Mouse (Mus musculus) forebrain, embryonic 10.5 days (tissue): ENCODE results near the gene Phactr2. TPM values are rescaled to one million over a fixed set of nuclear protein-coding genes. Genes with fewer than 3 reads are reported as not detected.
"Not testable (repeated sequence)": the region's sequence is repeated elsewhere in the genome, so short reads cannot be mapped to it uniquely, and the experiment has no call there.

Experiments
- DNase-seq: peaks from one replicate; pipeline ENCODE4 v3.0.0-alpha.2; 2017; ENCODE audit warnings: low spot score; ENCODE audit errors: extremely low spot score
- H3K27ac ChIP-seq: fragments of 300-500 bp; sonication (generic); 2 replicates; pipeline ENCODE4 v1.5.1; 2016; ENCODE audit warnings: mild to moderate bottlenecking
- H3K27me3 ChIP-seq: fragments of 300-500 bp; sonication (generic); 2 replicates; pipeline ENCODE4 v1.6.1; 2016; ENCODE audit warnings: mild to moderate bottlenecking; ENCODE audit not compliant: poor library complexity, severe bottlenecking
- H3K36me3 ChIP-seq: fragments of 300-500 bp; sonication (generic); replicated peaks from 2 replicates; pipeline ENCODE4 v1.6.1; 2016; ENCODE audit warnings: mild to moderate bottlenecking, moderate library complexity
- H3K4me1 ChIP-seq: fragments of 300-500 bp; sonication (generic); 2 replicates; pipeline ENCODE4 v1.6.1; 2016
- H3K4me3 ChIP-seq: fragments of 300-500 bp; sonication (generic); 2 replicates; pipeline ENCODE4 v1.5.1; 2016; ENCODE audit warnings: mild to moderate bottlenecking, moderate library complexity
- H3K9me3 ChIP-seq: fragments of 300-500 bp; sonication (generic); 2 replicates; pipeline ENCODE4 v1.6.1; 2016; ENCODE audit warnings: mild to moderate bottlenecking, moderate library complexity
- WGBS: fragments of 180-500 bp; shearing (Covaris S2); methylation state at CpG from one replicate; pipeline ENCODE4 v1.1.7; 2016; 5-methylcytosine and 5-hydroxymethylcytosine counted together
- polyA plus RNA-seq: library from polyadenylated mRNA; unstranded; fragments of >200 nt; fragmentation: Nextera tagmentation; extraction: Ambion mirVana; gene quantifications from 2 replicates; pipeline ENCODE4 v1.2.1, GENCODE M21; 2016

Gene Phactr2
- polyA plus RNA-seq, 1 experiment from 2014 or later: 13.4 TPM

DNA sequence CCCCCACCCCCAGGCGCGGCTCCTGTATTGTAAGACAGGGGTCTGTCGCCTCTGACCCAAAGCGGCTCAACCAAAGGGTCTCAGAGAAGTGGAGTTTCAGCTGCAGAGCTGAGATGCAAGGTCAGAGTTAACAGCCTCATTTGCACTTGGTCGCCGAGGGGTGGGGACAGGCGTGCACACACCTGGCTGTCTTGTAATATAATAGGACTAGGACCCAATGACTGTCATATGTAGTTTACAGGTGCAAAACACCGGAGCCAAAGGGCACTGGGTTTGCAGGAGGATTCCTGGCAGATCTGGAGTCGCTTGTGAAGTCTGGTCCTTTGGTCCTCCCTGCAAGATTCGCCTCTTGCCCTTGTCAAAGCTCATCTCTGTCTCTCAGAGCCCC lies 350 bp upstream of the Phactr2 start:
- Histone ChIP-seq H3K4me3 (peak overlapping the region; percentile 88), H3K9me3 (no peaks in the 10 kb centered on the region), H3K4me1 (peaks cover 24% of the 10 kb centered on the region), H3K27me3 (peaks cover 66% of the 10 kb centered on the region), H3K36me3 (no peaks in the 10 kb centered on the region), H3K27ac (peak overlapping the region; percentile 86)
- no peak for DNase-seq
- WGBS: 6% methylated on average over 10 of the region's 10 CpGs

DNA sequence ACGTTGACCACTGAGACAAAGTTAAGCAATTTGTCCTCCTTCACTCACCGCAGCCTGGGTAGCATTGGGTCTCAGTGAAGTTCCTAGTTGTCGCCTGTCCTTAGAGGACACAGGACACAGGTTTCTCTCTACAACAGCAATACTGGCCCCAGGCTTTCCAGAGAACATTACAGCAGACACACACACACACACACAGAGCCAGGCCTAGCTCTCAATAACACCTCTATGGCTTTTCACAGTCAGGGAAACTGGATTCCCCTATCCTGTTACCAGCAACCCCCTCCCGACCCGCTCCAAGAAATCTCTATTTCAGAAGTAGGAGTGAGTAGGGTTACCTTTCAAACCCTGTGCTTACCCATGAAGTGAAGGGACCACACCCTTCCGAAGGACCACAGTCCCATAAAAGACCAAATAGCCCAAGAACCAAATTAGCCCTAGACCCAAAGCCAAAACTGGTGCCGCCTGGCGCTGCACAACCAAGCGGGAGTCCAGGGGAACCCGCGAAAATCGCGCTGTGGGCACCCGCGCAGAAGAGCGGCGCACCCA lies 852 bp downstream of the Phactr2 start:
- 17% methylated on average over 17 of the region's 17 CpGs for WGBS
- DNase-seq: no peak
- H3K4me1 ChIP-seq: peaks cover 24% of the 10 kb centered on the region
- peak overlapping the region; percentile 88 for H3K4me3 ChIP-seq
- peaks cover 66% of the 10 kb centered on the region for H3K27me3 ChIP-seq
- peak overlapping the region; percentile 86 for H3K27ac ChIP-seq
- H3K9me3 ChIP-seq: no peaks in the 10 kb centered on the region
- H3K36me3 ChIP-seq: no peaks in the 10 kb centered on the region

DNA sequence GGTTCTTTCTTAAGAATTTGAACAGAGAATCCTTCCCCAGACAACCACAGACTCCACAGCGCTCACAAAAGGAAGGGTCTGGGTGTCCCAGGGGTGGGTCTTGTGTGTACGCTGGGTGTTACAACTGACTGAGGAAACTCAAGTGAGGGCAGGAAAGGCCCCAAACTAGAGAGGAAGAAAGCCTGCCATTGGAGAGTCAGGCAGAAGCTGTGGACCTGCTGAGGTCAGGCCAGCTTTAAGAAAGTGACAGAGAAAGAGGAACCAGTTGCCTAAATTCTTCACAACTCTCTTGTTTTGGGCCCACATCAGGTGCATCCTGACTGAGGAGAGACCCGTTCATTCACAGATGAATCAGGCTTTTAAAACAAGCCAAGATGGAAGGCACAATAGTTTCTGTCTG lies 4.0 kb downstream of the Phactr2 start:
- Histone ChIP-seq H3K27ac (no peak overlapping the region), H3K4me1 (peaks cover 22% of the 10 kb centered on the region), H3K4me3 (no peak overlapping the region), H3K36me3 (no peaks in the 10 kb centered on the region), H3K9me3 (no peaks in the 10 kb centered on the region), H3K27me3 (peaks cover 51% of the 10 kb centered on the region)
- DNase-seq: no peak
- 87% methylated on average over 3 of the region's 3 CpGs for WGBS

DNA sequence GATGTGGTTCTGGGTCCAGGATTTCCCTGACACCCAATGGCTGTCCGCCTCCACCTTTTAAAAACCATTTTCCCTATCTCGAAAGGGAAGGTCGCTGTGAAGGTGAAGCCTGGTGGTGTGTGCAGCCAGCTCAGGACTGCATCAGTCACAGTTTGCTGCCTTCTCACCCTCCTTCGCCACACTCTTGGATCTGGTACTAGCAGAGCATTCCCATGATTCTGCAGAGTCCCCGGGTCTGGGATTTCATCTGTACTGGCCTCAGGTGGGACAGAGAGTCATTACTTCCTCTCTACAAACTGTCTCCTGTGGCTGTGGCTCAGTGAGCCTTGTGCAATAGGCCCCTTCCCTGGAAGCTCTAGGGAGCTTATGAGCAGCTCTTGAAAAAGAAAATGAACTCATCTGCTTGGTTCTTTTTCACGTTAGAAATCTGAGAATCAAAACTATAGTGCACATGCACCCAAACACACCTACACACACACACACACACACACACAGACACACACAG lies 6.1 kb downstream of the Phactr2 start:
- WGBS: 92% methylated on average over 6 of the region's 6 CpGs
- H3K36me3 ChIP-seq, H3K9me3 ChIP-seq, H3K4me3 ChIP-seq, H3K4me1 ChIP-seq, DNase-seq, H3K27ac ChIP-seq: not testable (repeated sequence)
- peaks cover 30% of the 10 kb centered on the region for H3K27me3 ChIP-seq

DNA sequence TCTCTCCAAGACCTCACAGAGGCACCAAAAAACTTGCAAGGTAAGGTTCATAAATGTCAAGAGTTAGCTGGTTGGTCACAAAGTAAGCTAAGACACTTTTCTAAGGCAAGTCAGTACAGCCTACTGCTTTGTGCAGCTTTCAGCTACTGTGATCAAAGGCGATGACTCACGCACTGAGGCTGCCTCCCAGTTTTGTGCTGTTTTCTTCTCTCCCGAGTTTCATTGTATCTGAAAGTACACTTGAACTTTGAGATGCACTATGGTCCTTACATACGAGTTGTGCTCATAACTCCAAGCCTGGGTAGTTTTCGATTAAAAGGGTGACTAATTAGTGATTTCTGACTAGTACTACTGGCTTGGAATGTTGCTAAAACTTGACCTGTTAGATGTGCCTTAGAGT lies 7.3 kb downstream of the Phactr2 start:
- Histone ChIP-seq H3K9me3 (no peaks in the 10 kb centered on the region), H3K27me3 (peaks cover 18% of the 10 kb centered on the region), H3K27ac (no peak overlapping the region), H3K4me1 (no peaks in the 10 kb centered on the region), H3K4me3 (no peak overlapping the region), H3K36me3 (no peaks in the 10 kb centered on the region)
- WGBS: 77% methylated on average over 5 of the region's 5 CpGs
- no peak for DNase-seq

DNA sequence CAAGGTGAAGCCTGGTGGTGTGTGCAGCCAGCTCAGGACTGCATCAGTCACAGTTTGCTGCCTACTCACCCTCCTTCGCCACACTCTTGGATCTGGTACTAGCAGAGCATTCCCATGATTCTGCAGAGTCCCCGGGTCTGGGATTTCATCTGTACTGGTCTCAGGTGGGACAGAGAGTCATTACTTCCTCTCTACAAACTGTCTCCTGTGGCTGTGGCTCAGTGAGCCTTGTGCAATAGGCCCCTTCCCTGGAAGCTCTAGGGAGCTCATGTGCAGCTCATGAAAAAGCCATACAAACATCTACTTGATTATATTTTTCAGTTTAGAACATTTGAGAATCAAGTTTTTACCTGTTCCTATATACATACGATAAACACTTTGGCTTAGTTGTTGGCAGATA lies 9.9 kb downstream of the Phactr2 start:
- not testable (repeated sequence) for H3K36me3 ChIP-seq, DNase-seq, H3K4me3 ChIP-seq, H3K4me1 ChIP-seq, H3K27ac ChIP-seq, H3K27me3 ChIP-seq, H3K9me3 ChIP-seq
- WGBS: 93% methylated on average over 3 of the region's 3 CpGs

DNA sequence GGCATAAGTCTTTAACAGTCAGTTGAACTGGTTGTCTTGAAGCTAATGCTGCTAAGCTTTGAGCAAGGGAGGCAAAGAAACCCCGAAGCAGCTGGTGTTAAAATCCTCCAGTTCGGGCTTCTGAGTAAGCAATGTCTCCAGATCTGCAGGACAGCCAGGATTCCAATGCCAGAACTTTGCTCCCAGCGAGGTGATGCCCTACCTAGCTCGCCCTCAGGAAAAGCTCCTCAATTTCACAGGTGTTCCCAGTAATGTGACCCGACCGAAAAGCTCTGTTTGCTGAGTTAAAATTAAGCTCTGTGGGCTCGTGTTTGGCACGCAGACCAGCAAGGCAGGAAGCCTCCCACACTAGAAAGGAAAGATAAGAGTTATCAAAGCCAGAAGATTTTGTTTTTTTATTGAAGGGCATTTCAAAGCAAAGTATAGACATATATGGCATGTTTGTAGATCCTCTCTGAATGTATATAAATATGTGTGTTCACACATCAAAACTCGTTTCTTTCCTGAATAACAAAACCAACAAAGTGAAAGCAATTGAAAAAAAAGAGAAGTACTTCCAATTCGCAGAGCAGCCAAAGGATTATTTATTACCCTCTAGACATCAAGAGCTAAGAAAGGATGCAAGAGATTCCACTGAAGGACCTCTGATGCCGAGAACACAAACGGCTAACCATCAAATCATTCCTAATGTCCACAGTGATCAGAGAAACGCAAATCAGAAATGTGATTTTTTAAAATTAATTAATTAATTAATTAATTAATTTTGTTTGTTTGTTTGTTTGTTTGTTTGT lies 20.8 kb downstream of the Phactr2 start:
- DNase-seq: peak; percentile 11
- H3K27ac ChIP-seq: no peak overlapping the region
- H3K4me3 ChIP-seq: no peak overlapping the region
- H3K27me3 ChIP-seq: no peaks in the 10 kb centered on the region
- WGBS: 87% methylated on average over 13 of the region's 13 CpGs
- no peaks in the 10 kb centered on the region for H3K4me1 ChIP-seq
- H3K9me3 ChIP-seq: no peaks in the 10 kb centered on the region
- H3K36me3 ChIP-seq: no peaks in the 10 kb centered on the region

DNA sequence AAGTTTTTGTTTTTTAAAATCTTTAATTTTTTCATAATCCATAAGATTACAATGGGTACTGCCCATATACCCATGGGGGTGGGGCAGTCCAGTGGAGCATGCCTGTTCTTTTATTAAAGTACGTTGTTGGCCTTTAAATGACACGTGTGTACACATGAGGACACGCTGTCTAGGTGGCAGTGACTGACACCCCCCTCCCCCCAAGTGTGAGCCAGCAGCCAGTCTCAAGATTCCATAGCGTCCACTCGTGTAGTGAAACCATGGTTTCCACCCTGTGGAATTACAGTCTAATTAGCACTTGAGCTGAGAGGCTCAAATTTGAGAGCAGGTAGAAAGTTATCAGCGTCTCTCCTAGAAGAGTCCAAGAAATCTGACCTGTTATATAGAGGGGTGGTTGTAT lies 22.6 kb downstream of the Phactr2 start:
- Histone ChIP-seq H3K9me3 (no peaks in the 10 kb centered on the region), H3K4me1 (no peaks in the 10 kb centered on the region), H3K4me3 (no peak overlapping the region), H3K27me3 (no peaks in the 10 kb centered on the region), H3K27ac (no peak overlapping the region), H3K36me3 (no peaks in the 10 kb centered on the region)
- peak; percentile 5 for DNase-seq
- 84% methylated on average over 6 of the region's 6 CpGs for WGBS

DNA sequence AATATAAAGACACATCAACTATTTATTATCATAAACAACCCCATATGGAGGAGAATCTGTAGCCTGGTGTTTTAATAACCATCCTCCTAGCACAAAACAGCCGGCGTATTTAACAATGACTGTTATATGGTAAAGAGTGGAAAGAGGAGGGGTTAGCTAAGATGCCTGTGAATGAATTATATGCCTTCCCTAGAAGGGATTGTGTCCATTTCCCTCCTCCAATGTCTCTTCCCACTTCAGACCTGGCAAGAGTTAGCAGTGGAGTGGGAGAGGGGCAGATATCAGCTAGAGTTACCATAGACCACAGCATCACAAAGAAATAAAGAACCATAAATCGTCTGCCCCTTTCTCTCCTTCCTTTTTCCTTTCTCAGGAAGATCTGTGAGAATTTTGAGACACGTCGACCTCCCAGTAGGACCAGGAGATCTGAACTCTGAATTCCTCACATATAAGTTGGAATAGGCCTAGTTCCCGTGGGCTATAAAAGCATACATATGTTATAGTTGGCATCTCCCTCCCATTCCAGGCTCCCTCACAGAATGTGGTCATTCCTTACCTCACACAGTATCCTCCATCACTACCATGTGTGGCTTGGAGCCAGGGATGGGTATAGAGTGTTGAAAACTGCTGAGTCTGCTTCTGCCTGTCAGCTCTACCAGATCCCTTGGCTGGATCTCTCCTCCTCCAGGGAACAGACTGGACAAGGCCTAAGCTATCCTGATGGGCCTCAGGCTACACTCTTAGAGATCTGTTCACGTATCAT lies 25.7 kb downstream of the Phactr2 start:
- Histone ChIP-seq H3K9me3 (no peaks in the 10 kb centered on the region), H3K27ac (no peak overlapping the region), H3K36me3 (no peaks in the 10 kb centered on the region), H3K4me1 (no peaks in the 10 kb centered on the region), H3K27me3 (no peaks in the 10 kb centered on the region), H3K4me3 (no peak overlapping the region)
- DNase-seq: peak; percentile 6
- WGBS: 87% methylated on average over 7 of the region's 7 CpGs

DNA sequence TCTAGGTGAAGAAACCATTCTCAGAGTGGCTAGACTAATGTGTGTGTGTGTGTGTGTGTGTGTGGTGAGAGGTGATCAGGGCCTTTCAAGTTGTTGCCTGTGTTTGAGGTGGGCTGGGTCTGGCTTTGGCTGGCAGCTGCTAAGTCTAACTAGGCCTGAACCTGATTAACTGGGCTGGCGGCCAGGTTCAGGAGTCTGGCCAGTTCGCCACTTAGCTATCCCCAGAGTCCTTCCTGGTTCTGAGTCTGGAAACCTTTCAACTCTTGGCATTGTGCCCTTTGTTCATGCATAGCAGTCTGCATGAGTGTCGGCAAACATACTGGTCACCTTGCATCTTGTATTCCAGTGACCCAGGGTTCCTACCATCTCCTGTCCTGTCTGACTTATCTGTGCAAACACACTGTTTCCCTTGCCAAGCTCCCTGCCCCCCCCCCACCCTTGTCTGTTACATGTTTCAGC lies 27.4 kb downstream of the Phactr2 start:
- Histone ChIP-seq H3K4me3 (no peak overlapping the region), H3K36me3 (no peaks in the 10 kb centered on the region), H3K27ac (no peak overlapping the region), H3K9me3 (no peaks in the 10 kb centered on the region), H3K27me3 (no peaks in the 10 kb centered on the region), H3K4me1 (no peaks in the 10 kb centered on the region)
- 91% methylated on average over 3 of the region's 3 CpGs for WGBS
- no peak for DNase-seq

DNA sequence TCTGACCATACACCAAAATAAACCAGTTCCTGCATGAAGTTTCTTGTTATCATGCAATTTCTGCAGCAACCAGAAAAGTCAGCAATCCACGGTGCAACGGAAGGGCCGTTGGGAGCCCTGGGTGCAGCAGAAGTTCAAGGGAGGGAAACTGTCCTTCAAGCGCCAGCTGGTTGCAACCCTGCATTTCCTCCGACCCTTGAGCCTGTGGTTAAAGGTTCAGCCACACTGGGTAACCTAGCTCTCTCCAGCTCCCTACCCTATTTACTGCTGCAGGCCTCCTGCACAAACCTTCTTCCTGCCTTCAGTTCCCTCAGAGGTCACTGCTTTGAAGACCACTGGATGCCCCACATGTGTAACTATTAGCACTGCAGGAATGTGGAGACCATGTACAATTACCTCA lies 30.0 kb downstream of the Phactr2 start:
- Histone ChIP-seq H3K36me3 (no peaks in the 10 kb centered on the region), H3K4me1 (no peaks in the 10 kb centered on the region), H3K27ac (no peak overlapping the region), H3K4me3 (no peak overlapping the region), H3K27me3 (no peaks in the 10 kb centered on the region), H3K9me3 (no peaks in the 10 kb centered on the region)
- DNase-seq: no peak
- WGBS: 90% methylated on average over 5 of the region's 5 CpGs

DNA sequence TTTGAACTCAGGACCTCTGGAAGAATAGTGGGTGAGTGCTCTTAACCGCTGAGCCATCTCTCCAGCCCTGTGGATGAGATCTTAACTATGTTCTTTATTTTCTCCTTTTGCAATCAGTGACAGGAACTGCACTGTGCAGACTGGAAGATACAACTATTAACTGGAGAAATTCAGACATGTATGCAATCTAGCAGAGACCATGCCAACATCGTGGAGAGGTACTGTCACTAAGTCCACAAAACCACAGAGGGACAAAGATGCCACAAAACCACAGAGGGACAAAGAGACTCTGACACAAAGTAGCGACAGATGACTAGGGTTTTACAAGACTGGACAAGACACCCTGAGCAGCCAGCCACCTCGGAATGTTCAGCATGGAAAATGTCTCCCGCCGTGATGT lies 30.6 kb downstream of the Phactr2 start:
- Histone ChIP-seq H3K9me3 (no peaks in the 10 kb centered on the region), H3K27ac (no peak overlapping the region), H3K36me3 (no peaks in the 10 kb centered on the region), H3K27me3 (no peaks in the 10 kb centered on the region), H3K4me1 (no peaks in the 10 kb centered on the region), H3K4me3 (no peak overlapping the region)
- no peak for DNase-seq
- WGBS: 89% methylated on average over 6 of the region's 6 CpGs

DNA sequence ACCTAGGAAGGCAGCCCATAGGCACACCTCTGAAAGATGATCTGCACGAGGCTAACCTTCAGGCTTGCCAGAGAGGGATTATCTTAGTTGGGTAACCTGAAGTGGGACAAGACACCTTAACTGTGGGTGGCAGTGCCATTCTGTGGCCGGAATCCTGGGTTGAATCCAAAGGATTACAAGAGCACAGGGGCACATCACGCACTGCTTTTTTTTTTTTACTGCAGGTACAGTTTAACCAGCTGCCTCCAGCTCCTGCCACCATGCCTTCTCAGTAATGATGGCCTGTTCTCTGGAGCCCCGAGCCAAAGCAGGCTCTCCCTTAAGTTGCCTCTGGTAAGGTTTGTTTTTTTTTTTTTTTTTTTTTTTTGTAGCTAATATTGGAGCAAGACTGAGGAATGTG lies 33.9 kb downstream of the Phactr2 start:
- Histone ChIP-seq H3K27me3 (no peaks in the 10 kb centered on the region), H3K27ac (no peak overlapping the region), H3K4me3 (no peak overlapping the region), H3K36me3 (no peaks in the 10 kb centered on the region), H3K4me1 (peaks cover 13% of the 10 kb centered on the region), H3K9me3 (no peaks in the 10 kb centered on the region)
- DNase-seq: peak; percentile 7
- WGBS: 82% methylated on average over 4 of the region's 4 CpGs
